Mouse (Mus musculus): ENCODE results near the gene Phyhipl. TPM values are rescaled to one million over a fixed set of nuclear protein-coding genes. Genes with fewer than 3 reads are reported as not detected.

Phyhipl gene
- polyA plus RNA-seq (2012): 0.03 TPM in 1 of 2 replicates, not detected in the other

GRCm38 (mm10) chr10:70655828-70656227 is at the start of gene Phyhipl:
Gene Phyhipl (minus strand): TSS chr10:70655965.

Other genes starting within 250 kb of the Phyhipl start
- not detected in 2 replicates for gene Fam13c, start 215.5 kb downstream of the Phyhipl start, polyA plus RNA-seq (2012)

Data from megakaryocyte-erythroid progenitor cell, adult 5 weeks (primary cell).